ENCODE assay signal across 14 mouse cellular contexts in the genomic region with DNA sequence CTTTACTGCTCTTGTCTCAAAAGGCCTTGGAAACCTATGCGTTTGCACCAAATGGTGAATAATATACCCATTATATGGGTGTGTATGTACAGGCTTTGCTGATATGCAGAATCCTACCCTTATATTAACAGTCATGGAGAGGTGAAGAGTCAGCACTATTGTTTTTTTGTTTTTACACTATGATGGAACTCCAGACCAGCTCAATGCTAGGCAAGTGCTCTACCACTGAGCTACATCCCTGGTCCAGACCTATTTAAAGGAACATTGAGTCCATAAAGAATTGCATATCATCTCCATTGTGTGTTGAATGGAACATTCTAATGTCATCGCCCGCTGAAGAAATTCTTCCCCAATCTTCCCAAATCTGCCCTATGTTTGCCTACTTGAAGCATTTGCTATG. TPM values are rescaled to one million over a fixed set of nuclear protein-coding genes. Genes with fewer than 3 reads are reported as not detected.
DNase-seq lines count a peak whose midpoint lies in the region; ATAC-seq and TF ChIP-seq lines count a peak whose summit lies in the region.
"Had no signal": no experiment of that assay in that cellular context is flagged by ENCODE, and none has a peak within 500 bp of the region (broad histone marks: within the 10 kb centered on the region; RNA-seq: fewer than 3 reads in every experiment).

No protein-coding gene starts in this region.

- no peak for ATAC-seq in hindbrain, embryonic 13.5 days (ENCODE audit: low FRiP score)
- ATAC-seq in midbrain, embryonic 14.5 days (ENCODE audit: low FRiP score, low TSS enrichment): no peak
- no peak for ATAC-seq in neural tube, embryonic 15.5 days (ENCODE audit: low FRiP score)

- H3K9me3 ChIP-seq in hindbrain, embryonic 13.5 days: no peaks in the 10 kb centered on the region
- no peaks in the 10 kb centered on the region for H3K9me3 ChIP-seq in midbrain, embryonic 14.5 days (ENCODE audit: control insufficient read depth, low read length)
- no peaks in the 10 kb centered on the region for H3K9me3 ChIP-seq in neural tube, embryonic 15.5 days (replicated peaks)
- H3K9me3 ChIP-seq: lung, embryonic 15.5 days had no signal

- H3K4me1 ChIP-seq in hindbrain, embryonic 13.5 days (replicated peaks): peaks cover 89% of the 10 kb centered on the region
- peaks cover 71% of the 10 kb centered on the region for H3K4me1 ChIP-seq in midbrain, embryonic 14.5 days (ENCODE audit: control insufficient read depth, insufficient read depth, low read length)
- peaks cover 87% of the 10 kb centered on the region for H3K4me1 ChIP-seq in neural tube, embryonic 15.5 days

- TF ChIP-seq CTCF in layer of hippocampus, adult 2 months (conservative IDR thresholded peaks at IDR 0.05): no peak

- H3K9ac ChIP-seq in hindbrain, embryonic 13.5 days: peak overlapping the region; percentile 100
- H3K9ac ChIP-seq in midbrain, embryonic 14.5 days (replicated peaks; ENCODE audit: low read length): peak overlapping the region; percentile 36
- H3K9ac ChIP-seq in neural tube, embryonic 15.5 days (replicated peaks): peak overlapping the region; percentile 32; the same call in 1 of the 2 replicates
- H3K9ac ChIP-seq: lung, embryonic 15.5 days had no signal

- no peak for DNase-seq in layer of hippocampus, adult 2 months (ENCODE audit: low spot score in 2 of 2)
- DNase-seq in layer of hippocampus, adult 9-11 months: no peak
- DNase-seq in midbrain, embryonic 14.5 days: no peak
- DNase-seq in heart, adult 18-20 months: no peak
- no peak for DNase-seq in urinary bladder, postnatal 4 days (ENCODE audit: low spot score in 2 of 2)
- no peak for DNase-seq in kidney, adult 11 months
- DNase-seq: embryo, embryonic 11 days; heart, adult 2 months; thymus, adult 2 months had no signal

- H3K36me3 ChIP-seq in hindbrain, embryonic 13.5 days: peaks cover 30% of the 10 kb centered on the region
- peaks cover 21% of the 10 kb centered on the region for H3K36me3 ChIP-seq in midbrain, embryonic 14.5 days (ENCODE audit: control insufficient read depth, insufficient read depth, low read length)
- no peaks in the 10 kb centered on the region for H3K36me3 ChIP-seq in neural tube, embryonic 15.5 days
- H3K36me3 ChIP-seq: lung, embryonic 15.5 days had no signal

- H3K27me3 ChIP-seq in hindbrain, embryonic 13.5 days: peaks cover 36% of the 10 kb centered on the region; the same call in 1 of the 2 replicates
- H3K27me3 ChIP-seq in midbrain, embryonic 14.5 days (ENCODE audit: control insufficient read depth, insufficient read depth, low read length): peaks cover 13% of the 10 kb centered on the region; the same call in 1 of the 2 replicates
- H3K27me3 ChIP-seq in neural tube, embryonic 15.5 days (replicated peaks): 0 out of 2 replicates have a peak, but pooled peaks cover 2% of the 10 kb centered on the region

- H3K4me2 ChIP-seq in hindbrain, embryonic 13.5 days: peak overlapping the region; percentile 96
- peak overlapping the region; percentile 73 for H3K4me2 ChIP-seq in midbrain, embryonic 14.5 days (ENCODE audit: low read length)
- peak overlapping the region; percentile 87 for H3K4me2 ChIP-seq in neural tube, embryonic 15.5 days
- H3K4me2 ChIP-seq: liver, embryonic 11.5 days; lung, embryonic 15.5 days had no signal

- 21% methylated on average over 3 of the region's 3 CpGs for WGBS in hindbrain, embryonic 13.5 days
- WGBS in midbrain, embryonic 14.5 days: 36% methylated on average over 3 of the region's 3 CpGs
- WGBS in neural tube, embryonic 15.5 days: 10% methylated on average over 3 of the region's 3 CpGs

- H3K27ac ChIP-seq in layer of hippocampus, adult 2 months: peak overlapping the region; percentile 97
- H3K27ac ChIP-seq in hindbrain, embryonic 13.5 days: peak overlapping the region; percentile 99
- H3K27ac ChIP-seq in midbrain, embryonic 14.5 days (replicated peaks; ENCODE audit: low read depth, low read length): peak overlapping the region; percentile 94
- peak overlapping the region; percentile 98 for H3K27ac ChIP-seq in neural tube, embryonic 15.5 days (replicated peaks)
- H3K27ac ChIP-seq: heart, adult 2 months; lung, embryonic 15.5 days had no signal

- H3K4me3 ChIP-seq in layer of hippocampus, adult 2 months: peak overlapping the region; percentile 6; the same call in 1 of the 2 replicates
- H3K4me3 ChIP-seq in hindbrain, embryonic 13.5 days: peak overlapping the region; percentile 95
- H3K4me3 ChIP-seq in midbrain, embryonic 14.5 days (replicated peaks; ENCODE audit: low read depth, low read length): peak overlapping the region; percentile 82
- peak overlapping the region; percentile 16; the same call in 1 of the 2 replicates for H3K4me3 ChIP-seq in neural tube, embryonic 15.5 days (replicated peaks)
- H3K4me3 ChIP-seq: heart, adult 2 months; lung, embryonic 15.5 days; myocyte had no signal

RNA-seq across cellular contexts. Expression of a gene that starts 44.5 kb away (rescaled TPM):
- 100 to 1,000 TPM in 1 of 2 experiments, 10 to 100 TPM in 1; 76.5 to 101 TPM for total RNA-seq in layer of hippocampus, adult 2 months (2021)
- polyA plus RNA-seq in hindbrain, embryonic 13.5 days (2015; fragmentation: Nextera tagmentation; extraction: Ambion mirVana): 21.9 and 22.5 TPM in 2 replicates
- polyA plus RNA-seq in midbrain, embryonic 14.5 days (2014; fragmentation: Nextera tagmentation; extraction: Ambion mirVana): 20.2 and 24.7 TPM in 2 replicates
- polyA plus RNA-seq in neural tube, embryonic 15.5 days (2015; fragmentation: Nextera tagmentation; extraction: Ambion mirVana): 24.2 and 25.0 TPM in 2 replicates
- total RNA-seq in heart, adult 18-20 months (2021): 10 to 100 TPM; 56.1 to 60.0 TPM

Comparison
In these comparisons a context has a peak if more than half of its experiments do, and no peak if none do; other contexts are left out.
1. H3K4me3 ChIP-seq: peak in every context shown above with its lines; median percentile 95 in hindbrain, embryonic 13.5 days; 82 in midbrain, embryonic 14.5 days; 16 in neural tube, embryonic 15.5 days; 6 in layer of hippocampus, adult 2 months.
2. H3K9ac ChIP-seq: peak in every context shown above with its lines; median percentile 100 in hindbrain, embryonic 13.5 days; 36 in midbrain, embryonic 14.5 days; 32 in neural tube, embryonic 15.5 days.